Mouse (Mus musculus): ENCODE results near the gene Ubxn10.

The Ubxn10 gene

GRCm38 (mm10) chr4:138737031-138737430, at the start of gene Ubxn10:
Gene Ubxn10 (minus strand): TSS chr4:138737167.
- DNase-seq, result no peak

GRCm38 (mm10) chr4:138786141-138786540, 49.2 kb upstream of the Ubxn10 start:
- no peak for DNase-seq

- DNase-seq, result no peak
Measured at GRCm38 (mm10) chr4:138785721-138786120, 48.8 kb upstream of the Ubxn10 start.

- no peak for DNase-seq
Measured at GRCm38 (mm10) chr4:138782098-138782497, 45.1 kb upstream of the Ubxn10 start.

- DNase-seq, result no peak
Measured at GRCm38 (mm10) chr4:138780300-138780699, 43.3 kb upstream of the Ubxn10 start.

- no peak for DNase-seq
Measured at GRCm38 (mm10) chr4:138777417-138778407, 40.7 kb upstream of the Ubxn10 start.

GRCm38 (mm10) chr4:138775435-138775834, 38.5 kb upstream of the Ubxn10 start, which contains the start of gene Pla2g2d:
Gene Pla2g2d (plus strand): TSS chr4:138775735.
- DNase-seq, result no peak

- DNase-seq, result no peak
Measured at GRCm38 (mm10) chr4:138772386-138772785, 35.4 kb upstream of the Ubxn10 start.

- DNase-seq, result no peak
Measured at GRCm38 (mm10) chr4:138771970-138772369, 35.0 kb upstream of the Ubxn10 start.

- DNase-seq, result no peak
Measured at GRCm38 (mm10) chr4:138762266-138762665, 25.3 kb upstream of the Ubxn10 start.

GRCm38 (mm10) chr4:138757416-138757815, 20.4 kb upstream of the Ubxn10 start, which contains the start of gene Pla2g2f:
Gene Pla2g2f (minus strand): TSS chr4:138757626.
- no peak for DNase-seq

GRCm38 (mm10) chr4:138755983-138756382, 19.0 kb upstream of the Ubxn10 start:
- DNase-seq, result no peak

GRCm38 (mm10) chr4:138755439-138755838, 18.5 kb upstream of the Ubxn10 start:
- no peak for DNase-seq

- no peak for DNase-seq
Measured at GRCm38 (mm10) chr4:138754432-138754831, 17.5 kb upstream of the Ubxn10 start.

GRCm38 (mm10) chr4:138753608-138754007, 16.6 kb upstream of the Ubxn10 start:
- DNase-seq, result no peak

- no peak for DNase-seq
Measured at GRCm38 (mm10) chr4:138752603-138753002, 15.6 kb upstream of the Ubxn10 start.

GRCm38 (mm10) chr4:138748369-138749072, 11.6 kb upstream of the Ubxn10 start:
- DNase-seq, result peak; percentile 49 to 65

- no peak for DNase-seq
Measured at GRCm38 (mm10) chr4:138747851-138748250, 10.9 kb upstream of the Ubxn10 start.

- DNase-seq, result no peak
Measured at GRCm38 (mm10) chr4:138746866-138747265, 9.9 kb upstream of the Ubxn10 start.

- DNase-seq, result no peak
Measured at GRCm38 (mm10) chr4:138745884-138746283, 8.9 kb upstream of the Ubxn10 start.

GRCm38 (mm10) chr4:138739136-138739851, 2.3 kb upstream of the Ubxn10 start:
- peak; percentile 30 to 31 for DNase-seq

- DNase-seq, result no peak
Measured at GRCm38 (mm10) chr4:138734863-138735262, 2.1 kb downstream of the Ubxn10 start.

- no peak for DNase-seq
Measured at GRCm38 (mm10) chr4:138734105-138734504, 2.9 kb downstream of the Ubxn10 start.

All from cerebellum, adult 18-20 months (tissue).